Mouse (Mus musculus): ENCODE measurements around the gene AC153137.1.
"Not testable (repeated sequence)": the region's sequence is repeated elsewhere in the genome, so short reads cannot be mapped to it uniquely, and the experiment has no call there.

AC153137.1 gene

GRCm38 (mm10) chr1:30977868-30978267, at the start of gene AC153137.1:
Gene AC153137.1 (minus strand): TSS chr1:30977968.
- in situ Hi-C loops (cut with MboI, MseI) = not testable (repeated sequence)

- in situ Hi-C loops (cut with MboI, MseI) = no loop called here
Measured at GRCm38 (mm10) chr1:31023173-31023572, 45.4 kb upstream of the AC153137.1 start.

DNA sequence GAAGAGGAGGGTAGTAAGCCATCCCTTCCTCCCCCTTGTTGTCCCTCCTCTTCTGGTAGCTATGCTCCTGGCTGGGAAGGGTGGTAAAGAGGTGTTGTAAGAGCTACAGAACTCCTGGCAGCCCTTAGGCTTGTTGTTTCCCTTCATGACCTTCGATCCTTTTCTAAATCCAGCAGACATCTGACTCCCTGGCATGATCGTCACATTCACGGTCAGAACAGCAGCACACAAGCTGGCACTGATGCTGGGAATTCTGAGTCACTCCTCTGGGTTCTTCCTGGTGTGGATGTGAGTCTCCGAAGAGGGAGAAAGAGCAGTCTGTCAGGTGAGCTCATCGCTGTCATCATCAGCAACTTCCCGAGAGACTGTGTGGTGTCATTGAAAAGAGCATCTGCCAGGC, 41.5 kb upstream of the AC153137.1 start:
- in situ Hi-C loops (cut with MboI, MseI) = no loop called here

GRCm38 (mm10) chr1:31017377-31017776, 39.6 kb upstream of the AC153137.1 start:
- in situ Hi-C loops (cut with MboI, MseI) = no loop called here

DNA sequence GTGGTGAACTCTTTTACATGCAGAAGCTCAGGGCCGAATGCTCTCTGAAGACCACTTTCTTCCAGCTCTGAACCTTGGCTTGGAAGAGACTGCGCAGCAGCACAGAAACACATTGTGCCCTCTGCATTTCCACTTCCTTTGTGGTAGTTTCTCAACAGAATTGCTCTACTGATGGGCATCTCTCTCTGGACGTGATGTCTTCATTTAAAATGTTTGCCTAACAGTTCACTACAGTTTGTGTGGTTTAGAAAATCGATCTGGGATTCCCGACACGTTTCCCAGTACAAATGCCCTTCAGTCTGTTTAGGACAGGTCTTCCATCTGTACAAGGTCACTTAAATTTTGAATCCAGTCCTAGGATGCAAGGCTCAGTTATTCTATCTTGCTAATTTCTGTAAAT, 38.3 kb upstream of the AC153137.1 start:
- in situ Hi-C loops (cut with MboI, MseI) = no loop called here

- in situ Hi-C loops (cut with MboI, MseI) = no loop called here
Measured at GRCm38 (mm10) chr1:31015261-31015660, 37.5 kb upstream of the AC153137.1 start.

GRCm38 (mm10) chr1:30977239-30977638, 529 bp downstream of the AC153137.1 start:
- in situ Hi-C loops (cut with MboI, MseI) = not testable (repeated sequence)

DNA sequence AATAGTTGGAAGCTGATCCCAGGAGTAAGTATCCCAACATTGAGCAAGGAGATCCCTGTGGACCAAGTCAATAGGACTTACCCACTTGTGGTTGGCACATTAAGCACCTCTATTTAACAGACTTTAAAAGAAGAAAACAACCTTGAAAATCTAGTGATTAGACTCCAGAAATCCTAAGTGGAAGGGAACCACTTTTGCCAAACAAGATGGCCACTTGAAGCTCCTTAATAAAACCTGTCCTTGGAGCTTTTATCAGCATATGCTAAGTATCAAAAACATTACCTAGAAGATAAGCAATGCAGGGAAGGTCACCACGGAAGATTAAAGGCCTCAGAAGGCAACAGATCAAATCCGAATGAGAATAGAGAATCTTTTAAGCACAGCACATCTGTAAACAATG, 26.0 kb downstream of the AC153137.1 start:
- in situ Hi-C loops (cut with MboI, MseI) = no loop called here

DNA sequence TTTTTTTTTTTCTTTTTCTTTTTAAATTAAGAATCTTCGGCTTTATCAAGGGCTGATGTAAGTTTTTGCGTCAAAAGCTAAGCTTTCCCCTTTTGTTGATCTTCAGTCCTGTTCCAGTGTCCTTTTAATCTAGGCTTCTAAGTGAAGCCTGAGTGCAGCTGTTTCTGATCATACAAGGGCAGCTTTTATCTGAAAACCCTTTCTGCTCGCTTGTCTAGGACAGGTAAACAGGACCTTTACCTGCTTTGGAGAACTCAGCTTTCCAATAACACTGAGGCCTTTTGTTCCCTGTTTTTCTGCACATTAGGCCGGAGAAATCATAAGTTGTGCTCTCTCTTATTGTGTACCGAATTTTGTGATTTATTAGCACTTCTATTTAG, 27.3 kb downstream of the AC153137.1 start:
- in situ Hi-C loops (cut with MboI, MseI) = no loop called here

GRCm38 (mm10) chr1:30949710-30950455, 27.9 kb downstream of the AC153137.1 start:
- in situ Hi-C loops (cut with MboI, MseI) = loop anchor here (25.0 kb wide), 1 partner anchor 113 kb away; no protein-coding TSS in a partner anchor

GRCm38 (mm10) chr1:30948950-30949639, 28.7 kb downstream of the AC153137.1 start:
- in situ Hi-C loops (cut with MboI, MseI) = loop anchor here (25.0 kb wide), 1 partner anchor 112 kb away; no protein-coding TSS in a partner anchor

- in situ Hi-C loops (cut with MboI, MseI) = loop anchor here (25.0 kb wide), 1 partner anchor 111 kb away; no protein-coding TSS in a partner anchor
Measured at GRCm38 (mm10) chr1:30948361-30948949, 29.3 kb downstream of the AC153137.1 start.

DNA sequence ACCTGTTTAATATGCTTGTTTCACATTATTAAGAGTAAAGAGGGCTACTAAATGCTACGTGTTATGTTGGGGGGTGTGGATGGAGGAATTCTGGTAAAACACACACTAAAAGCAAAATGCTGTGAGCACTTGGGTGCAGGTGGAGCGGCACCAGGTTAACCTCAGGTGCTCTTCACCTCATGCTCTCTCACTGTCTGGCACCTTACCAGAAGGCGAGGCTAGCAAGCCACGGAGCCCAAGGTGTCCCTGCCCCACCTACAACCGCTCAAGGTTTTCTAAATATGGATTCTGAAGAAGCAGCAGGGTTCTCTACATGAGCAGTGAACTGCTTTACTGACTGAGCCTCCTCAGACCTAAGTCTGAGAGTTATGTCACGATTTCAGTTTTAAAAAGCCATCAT, 32.6 kb downstream of the AC153137.1 start:
- in situ Hi-C loops (cut with MboI, MseI) = loop anchor here (25.0 kb wide), 1 partner anchor 108 kb away; no protein-coding TSS in a partner anchor

DNA sequence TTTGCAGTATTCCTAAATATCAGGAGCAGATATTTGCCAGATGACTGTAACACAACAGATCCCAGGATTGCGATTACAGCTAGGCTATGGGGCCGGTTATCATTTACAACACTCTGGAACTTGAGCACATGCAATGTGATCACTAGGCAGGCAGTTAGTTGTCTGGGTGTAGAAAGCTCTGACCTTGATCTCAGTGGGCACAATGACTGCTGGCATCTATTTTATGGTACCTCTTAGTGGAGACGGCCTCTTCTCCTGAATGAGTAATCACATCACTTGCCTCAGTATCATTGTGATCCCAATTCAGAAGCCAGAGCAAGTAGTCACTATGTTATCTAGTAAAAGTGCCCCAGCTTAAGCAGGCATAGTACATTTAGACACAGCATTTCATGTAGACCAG, 37.2 kb downstream of the AC153137.1 start:
- in situ Hi-C loops (cut with MboI, MseI) = loop anchor here (25.0 kb wide), 1 partner anchor 103 kb away; no protein-coding TSS in a partner anchor

- in situ Hi-C loops (cut with MboI, MseI) = loop anchor here (5.0 to 25.0 kb wide), 2 partner anchors 56 to 101 kb away; no protein-coding TSS in a partner anchor
Measured at GRCm38 (mm10) chr1:30938392-30938791, 39.4 kb downstream of the AC153137.1 start.

DNA sequence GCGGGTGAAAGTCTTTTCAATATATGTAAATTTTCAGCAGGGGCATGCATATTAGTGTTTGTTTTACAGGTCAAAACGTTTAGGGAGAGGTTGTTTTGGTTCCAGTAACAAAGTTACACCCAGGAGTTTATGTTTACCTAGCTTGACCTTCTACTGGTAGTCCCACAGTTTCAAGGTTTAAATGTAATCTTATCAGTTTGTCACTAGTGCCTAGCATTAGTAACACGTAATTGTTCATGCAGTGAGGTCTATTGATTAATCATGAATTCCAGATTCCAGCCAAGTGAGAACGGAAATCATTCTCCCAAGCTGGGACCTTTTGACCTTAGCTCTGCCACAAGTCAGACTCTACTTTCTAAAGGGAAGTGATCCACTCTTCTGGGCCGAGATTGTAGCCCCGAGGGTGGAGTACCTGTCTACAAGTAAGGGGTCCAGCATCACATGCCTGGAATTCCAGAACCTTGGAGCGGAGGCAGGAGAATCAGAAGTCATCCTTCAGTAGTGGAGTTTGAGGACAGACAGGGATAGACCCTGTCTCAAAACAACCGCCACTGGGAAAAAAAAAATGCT, 40.3 kb downstream of the AC153137.1 start:
- in situ Hi-C loops (cut with MboI, MseI) = loop anchor here (5.0 to 25.0 kb wide), 2 partner anchors 55 to 100 kb away; no protein-coding TSS in a partner anchor

GRCm38 (mm10) chr1:30936488-30936887, 41.3 kb downstream of the AC153137.1 start:
- in situ Hi-C loops (cut with MboI, MseI) = loop anchor here (5.0 to 25.0 kb wide), 2 partner anchors 54 to 99 kb away; no protein-coding TSS in a partner anchor

GRCm38 (mm10) chr1:30930823-30931222, 46.9 kb downstream of the AC153137.1 start:
- in situ Hi-C loops (cut with MboI, MseI) = loop anchor here (25.0 kb wide), 1 partner anchor 94 kb away; no protein-coding TSS in a partner anchor

- in situ Hi-C loops (cut with MboI, MseI) = loop anchor here (25.0 kb wide), 1 partner anchor 93 kb away; no protein-coding TSS in a partner anchor
Measured at GRCm38 (mm10) chr1:30930194-30930593, 47.6 kb downstream of the AC153137.1 start.

Measured in regulatory T cell (primary cell).